ENCODE assay signal across 21 mouse cellular contexts in the genomic region with DNA sequence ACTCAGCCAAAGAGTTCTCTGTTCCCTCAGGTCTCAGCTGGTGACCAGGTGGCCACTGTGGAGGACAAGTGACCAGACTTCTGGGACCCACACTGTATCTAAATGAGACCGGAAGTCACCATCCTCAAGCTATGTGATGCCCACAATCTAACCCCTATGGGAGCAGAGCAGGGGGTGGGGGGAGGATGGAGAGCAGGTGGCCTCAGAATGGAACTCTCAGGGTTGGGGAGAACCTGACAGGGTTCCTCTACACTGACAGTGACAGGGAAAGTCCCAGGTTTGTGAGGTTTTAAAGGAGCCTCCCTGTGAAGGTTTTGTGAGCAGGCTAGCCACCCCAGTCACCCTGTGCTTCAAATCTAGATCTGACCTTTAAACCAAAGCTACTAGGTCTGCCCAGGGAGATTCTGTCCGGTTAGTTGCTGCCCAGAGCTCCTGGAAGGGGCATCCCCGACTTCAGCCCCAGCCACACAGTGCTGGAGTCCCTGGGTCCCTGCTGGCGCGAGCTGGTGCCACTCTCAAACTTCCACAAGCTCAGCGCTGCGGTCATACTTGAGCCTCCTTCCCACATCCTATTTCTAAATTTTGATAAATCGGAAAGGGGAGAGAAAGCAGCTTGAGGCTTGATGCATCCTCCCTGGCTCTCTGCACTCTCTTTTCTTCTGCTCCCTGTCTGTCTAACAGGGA. TPM values are rescaled to one million over a fixed set of nuclear protein-coding genes. Genes with fewer than 3 reads are reported as not detected.
"Had no signal": no experiment of that assay in that cellular context is flagged by ENCODE, and none has a peak within 500 bp of the region (broad histone marks: within the 10 kb centered on the region; RNA-seq: fewer than 3 reads in every experiment).

No protein-coding gene starts in this region.

- H3K4me1 ChIP-seq: neural tube, embryonic 12.5 days had no signal

- H3K9me3 ChIP-seq: neural tube, embryonic 12.5 days; neural tube, embryonic 13.5 days; neural tube, embryonic 15.5 days; stomach, embryonic 15.5 days had no signal

- H3K36me3 ChIP-seq: neural tube, embryonic 12.5 days; neural tube, embryonic 13.5 days; neural tube, embryonic 15.5 days; stomach, embryonic 15.5 days had no signal

- H3K9ac ChIP-seq: neural tube, embryonic 12.5 days; neural tube, embryonic 13.5 days; neural tube, embryonic 15.5 days; stomach, embryonic 15.5 days had no signal

- H3K4me2 ChIP-seq: neural tube, embryonic 12.5 days; neural tube, embryonic 13.5 days; neural tube, embryonic 15.5 days; stomach, embryonic 15.5 days had no signal

- H3K27ac ChIP-seq: neural tube, embryonic 12.5 days; neural tube, embryonic 13.5 days; neural tube, embryonic 15.5 days; stomach, embryonic 15.5 days; stomach, postnatal 0 days had no signal

- H3K4me3 ChIP-seq: neural tube, embryonic 12.5 days; neural tube, embryonic 13.5 days; neural tube, embryonic 15.5 days; stomach, embryonic 15.5 days had no signal

- DNase-seq: retina, postnatal 1 day; right cerebral cortex, adult 18-20 months; right cerebral cortex, postnatal 14 days; right cerebral cortex, postnatal 25 days; right cerebral cortex, postnatal 4 days; spleen, adult 18-20 months; thymus, adult 18-20 months; thymus, adult 2 months; thymus, postnatal 14 days; thymus, postnatal 25 days; thymus, postnatal 36 days; thymus, postnatal 4 days had no signal

RNA-seq across cellular contexts. Expression of a gene that starts 8.8 kb away (rescaled TPM):
- total RNA-seq: neutrophil, adult 5-6 weeks had no signal
- polyA plus RNA-seq: small intestine, adult 2 months; spleen, adult 2 months; stomach, embryonic 14.5 days; stomach, postnatal 0 days had no signal
